Mouse (Mus musculus): ENCODE measurements at regions not wholly inside any gene's neighbourhood (a gene's known extent, or its start where the extent isn't known, plus 50 kb on each side); places are given as distances from the start of the nearest gene placed in this dataset.

GRCm38 (mm10) chr3:137062067-137062466 is 278.8 kb upstream of the Emcn start:
- TF ChIP-seq CTCF (IDR thresholded peaks at IDR 0.05; ENCODE audit: low read depth, low read length) (no peak), POLR2A (IDR thresholded peaks at IDR 0.05; ENCODE audit: borderline replicate concordance, low read depth, low read length) (no peak)
